Mouse (Mus musculus) thymus, postnatal 10 days (tissue): ENCODE measurements around the gene Gpr107.
"Not testable (repeated sequence)": the region's sequence is repeated elsewhere in the genome, so short reads cannot be mapped to it uniquely, and the experiment has no call there.

Source experiments
- DNase-seq, 2 experiments: peaks; one replicate each; pipeline ENCODE4 v3.0.0; 2021; ENCODE audit warnings: low spot score in 2 of 2

Gene Gpr107

DNA sequence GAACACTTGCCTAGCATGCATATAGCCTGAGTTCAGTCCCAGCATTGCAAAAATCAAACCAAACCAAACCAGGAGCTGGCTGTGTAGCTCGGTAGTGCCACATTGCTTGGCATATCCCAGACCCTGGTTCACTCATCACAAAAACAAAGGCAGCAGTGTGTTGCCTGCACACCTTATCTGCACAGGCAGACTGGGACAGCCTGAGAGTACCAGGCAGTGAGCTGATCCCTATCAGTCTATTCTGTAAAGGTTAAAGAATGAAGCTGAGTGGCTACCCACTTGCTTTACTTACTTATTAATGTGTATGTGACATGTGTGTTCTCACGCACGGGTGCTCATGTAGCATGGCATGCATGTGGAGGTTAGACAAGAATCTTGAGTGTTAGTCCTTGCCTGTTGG is 4.7 kb downstream of the Gpr107 start:
- no peak for DNase-seq

DNA sequence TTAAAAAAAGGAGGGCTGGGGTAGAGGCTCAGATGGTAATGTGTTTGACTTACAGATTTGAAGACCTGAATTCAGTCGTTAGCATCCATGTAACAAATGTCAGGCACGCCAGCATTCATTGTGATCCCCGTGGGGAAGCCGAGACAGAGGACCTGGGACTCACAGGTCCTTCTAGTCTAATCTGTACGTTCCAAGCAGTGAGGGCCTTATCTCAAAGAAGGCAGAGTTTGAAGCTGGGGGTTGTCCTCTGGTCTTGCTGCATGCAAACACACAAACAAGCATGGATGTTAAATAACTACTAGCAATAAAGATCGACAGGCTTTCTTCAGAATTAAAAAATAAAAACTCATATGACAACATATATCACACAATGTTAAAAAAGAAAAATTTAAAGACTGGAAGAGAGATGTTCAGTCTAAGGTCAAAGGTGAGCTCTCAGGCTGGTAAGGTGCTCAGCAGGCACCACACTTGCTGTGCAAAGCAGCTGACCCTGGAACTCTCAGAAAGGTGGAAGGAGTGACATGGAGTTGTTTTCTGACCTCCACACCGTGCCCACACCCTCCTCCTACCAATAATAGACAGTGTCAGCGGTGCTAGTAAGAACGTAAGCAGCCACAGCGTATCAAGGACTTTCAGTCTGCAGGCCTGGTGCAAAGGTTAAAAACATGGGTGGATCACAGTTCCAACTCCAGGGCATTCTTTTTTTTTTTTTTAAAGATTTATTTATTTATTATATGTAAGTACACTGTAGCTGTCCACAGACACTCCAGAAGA is 8.2 kb downstream of the Gpr107 start:
- DNase-seq, result no peak

DNA sequence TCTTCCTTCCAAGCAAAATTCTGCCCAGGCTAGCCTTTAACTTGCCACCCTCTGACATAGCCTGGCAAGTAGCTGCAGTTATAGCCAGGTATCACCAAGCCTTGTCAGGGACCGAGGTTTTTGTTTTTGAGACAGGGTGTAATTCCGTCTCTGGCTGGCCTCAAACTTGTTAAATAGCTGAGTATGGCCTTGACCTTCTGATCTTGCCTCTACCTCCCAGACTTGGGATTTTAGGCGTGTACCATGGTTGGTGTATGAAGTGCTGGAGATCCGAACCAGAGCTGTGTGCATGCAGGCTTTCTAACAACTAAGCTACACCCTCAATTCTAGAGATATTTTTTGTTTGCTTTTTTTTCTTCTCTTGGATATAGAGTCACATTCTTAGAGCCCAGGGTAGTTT is 9.5 kb downstream of the Gpr107 start:
- DNase-seq, result no peak

DNA sequence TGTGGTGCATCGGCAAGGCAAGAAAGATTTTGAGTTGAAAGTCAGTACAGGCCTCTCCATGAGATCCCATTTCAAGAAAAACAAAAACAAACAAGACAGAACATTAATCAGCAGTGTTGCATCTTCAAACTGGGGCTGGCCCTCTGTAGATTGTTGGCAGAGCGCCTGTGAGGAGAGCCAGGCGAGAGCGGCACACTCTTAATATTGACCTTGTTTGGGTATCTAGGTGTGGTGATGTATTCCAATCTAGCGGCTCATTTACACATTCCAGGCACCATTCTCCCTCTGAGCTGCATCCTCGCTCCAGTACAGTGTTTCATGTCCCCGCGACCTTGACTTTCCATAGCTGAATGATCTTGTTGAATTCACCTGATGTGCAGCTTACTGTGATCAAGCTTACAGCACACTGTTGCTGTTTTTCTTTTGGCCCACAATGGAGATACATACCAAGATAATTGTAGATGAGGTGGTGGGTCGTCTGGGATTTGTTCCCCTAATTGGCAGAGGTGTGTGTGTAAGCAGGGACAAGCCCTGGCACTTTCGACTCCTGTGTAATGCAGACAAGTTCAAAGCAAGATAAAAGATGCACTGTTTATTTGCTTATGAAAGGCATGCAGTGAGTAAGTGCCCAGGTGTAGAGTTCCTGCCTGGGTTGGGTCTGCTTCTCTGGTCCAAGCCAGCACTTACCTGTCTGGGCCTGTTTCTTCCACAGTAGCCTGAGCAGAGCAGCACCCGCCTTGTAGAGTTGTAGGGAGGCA is 11.4 kb downstream of the Gpr107 start:
- DNase-seq, result no peak

DNA sequence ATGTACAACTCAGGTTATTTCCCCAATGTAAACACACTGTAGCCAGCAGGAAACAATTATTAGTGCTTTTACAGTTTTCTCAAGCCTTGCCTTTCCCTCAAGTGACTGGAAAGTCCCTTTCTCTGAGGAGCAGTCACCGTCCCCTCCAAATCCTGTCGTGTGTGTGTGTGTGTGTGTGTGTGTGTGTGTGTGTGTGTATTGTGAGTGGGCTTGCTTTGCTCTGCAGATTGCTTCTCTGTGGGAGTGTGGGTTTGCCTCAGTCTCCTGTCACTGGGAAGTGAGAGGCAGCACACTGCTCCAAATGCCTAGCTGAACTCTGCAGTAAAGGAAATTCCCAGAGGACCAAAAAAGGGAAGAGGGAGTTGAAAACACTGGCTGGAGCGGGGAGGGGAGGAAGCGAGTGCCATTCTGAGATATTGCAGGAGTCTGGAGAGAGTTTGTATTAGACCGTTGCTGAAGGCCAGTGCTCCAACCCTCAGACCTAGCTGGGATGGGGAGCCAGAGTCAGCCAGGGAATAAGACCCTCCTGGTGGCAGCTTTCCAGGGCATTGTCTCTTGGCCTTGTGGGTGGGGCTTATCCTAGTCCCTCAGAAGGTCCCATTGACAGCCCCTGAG is 12.8 kb downstream of the Gpr107 start:
- DNase-seq, result no peak

DNA sequence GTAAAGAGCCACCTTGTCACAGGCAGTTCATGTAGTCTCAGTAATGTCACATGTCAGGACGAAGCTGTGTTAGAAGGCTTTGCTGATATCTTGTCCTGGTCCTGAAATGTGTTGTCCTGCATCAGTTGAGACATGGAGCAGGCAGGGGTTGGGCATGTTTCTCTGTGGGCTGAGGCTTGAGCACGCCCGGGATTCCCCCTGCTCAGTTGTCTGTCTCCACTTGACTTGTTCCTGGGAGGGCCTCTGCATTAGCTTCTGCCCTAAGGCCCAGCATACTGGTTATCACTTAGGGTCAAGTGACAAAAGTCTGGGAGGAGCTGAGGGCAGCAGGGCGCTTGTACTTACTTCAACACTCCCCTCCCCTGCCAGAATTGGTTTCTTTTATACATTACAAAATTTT is 13.4 kb downstream of the Gpr107 start:
- no peak for DNase-seq

DNA sequence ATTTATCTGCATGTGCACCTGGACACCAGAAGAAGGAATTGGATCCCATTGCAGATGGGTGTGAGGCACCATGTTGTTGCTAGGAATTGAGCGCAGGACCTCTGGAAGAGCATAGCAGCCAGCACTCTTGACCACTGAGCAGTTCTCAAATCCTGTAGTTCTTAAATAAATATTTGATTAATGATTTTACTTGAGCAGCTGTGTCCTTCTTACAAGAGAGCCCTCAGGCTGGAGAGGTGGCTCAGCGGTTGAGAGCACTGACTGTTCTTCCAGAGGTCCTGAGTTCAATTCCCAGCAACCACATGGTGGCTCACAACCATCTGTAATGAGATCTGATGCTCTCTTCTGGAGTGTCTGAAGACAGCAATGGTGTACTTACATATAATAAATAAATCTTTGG is 15.5 kb downstream of the Gpr107 start:
- not testable (repeated sequence) for DNase-seq

DNA sequence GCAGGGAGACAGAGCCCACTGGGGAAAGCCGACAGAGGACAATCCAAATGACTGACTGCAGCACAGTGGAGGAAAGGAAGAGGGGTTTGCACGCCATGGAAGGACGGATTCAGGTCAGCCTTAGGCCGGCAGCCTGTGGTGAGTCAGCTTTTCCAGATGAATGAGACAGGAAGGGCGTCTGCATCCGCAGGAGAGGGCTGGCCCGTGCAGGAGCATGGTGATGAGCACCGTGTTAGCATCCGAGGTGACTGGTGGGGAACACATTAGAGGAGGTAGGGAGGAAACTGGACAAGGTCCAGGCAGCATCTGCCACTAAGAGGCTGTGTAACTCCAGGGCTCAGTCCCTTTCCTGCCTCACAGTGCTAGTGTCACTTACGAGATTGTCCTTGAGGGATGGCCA is 16.9 kb downstream of the Gpr107 start:
- no peak for DNase-seq

DNA sequence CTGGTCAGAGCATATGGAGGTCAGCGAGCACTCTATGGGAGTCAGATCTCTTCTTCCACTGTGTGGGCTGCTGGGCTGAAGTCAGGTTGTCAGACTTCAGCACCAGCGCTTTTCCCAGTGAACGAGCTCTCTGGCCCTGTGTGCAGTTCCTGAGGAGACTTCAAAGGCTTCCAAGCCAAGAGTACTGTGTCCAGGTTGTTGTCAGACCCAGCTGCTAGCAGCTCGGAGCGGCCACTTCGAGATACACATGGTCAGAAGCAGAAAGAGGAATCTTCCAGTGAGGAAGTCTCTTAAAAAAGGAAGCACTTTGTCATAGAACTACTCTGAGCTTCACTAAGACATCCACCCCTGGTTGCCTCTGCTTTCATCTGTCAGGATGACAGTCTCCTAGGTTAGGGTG is 18.0 kb downstream of the Gpr107 start:
- no peak for DNase-seq

DNA sequence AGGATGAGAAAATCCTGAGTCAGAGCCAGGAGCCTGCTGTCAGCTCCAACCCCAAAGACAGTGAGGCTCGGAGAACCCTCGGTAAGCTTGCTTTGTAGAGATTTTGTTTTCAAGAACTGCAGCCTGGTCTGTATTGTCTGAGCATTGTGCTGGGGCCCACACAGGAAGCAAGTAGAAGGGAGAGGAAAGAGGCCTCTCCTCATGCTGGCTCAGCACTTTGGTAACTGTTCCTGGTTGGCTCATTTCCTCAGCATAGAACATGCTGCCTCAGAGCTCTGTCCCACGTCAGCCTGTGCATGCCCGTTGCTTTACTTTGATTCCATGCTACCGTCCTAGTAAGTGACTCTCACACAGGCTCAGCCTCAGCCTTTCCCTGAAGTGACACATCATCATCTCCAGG is 19.9 kb downstream of the Gpr107 start:
- DNase-seq, result peak; percentile 19 to 53

DNA sequence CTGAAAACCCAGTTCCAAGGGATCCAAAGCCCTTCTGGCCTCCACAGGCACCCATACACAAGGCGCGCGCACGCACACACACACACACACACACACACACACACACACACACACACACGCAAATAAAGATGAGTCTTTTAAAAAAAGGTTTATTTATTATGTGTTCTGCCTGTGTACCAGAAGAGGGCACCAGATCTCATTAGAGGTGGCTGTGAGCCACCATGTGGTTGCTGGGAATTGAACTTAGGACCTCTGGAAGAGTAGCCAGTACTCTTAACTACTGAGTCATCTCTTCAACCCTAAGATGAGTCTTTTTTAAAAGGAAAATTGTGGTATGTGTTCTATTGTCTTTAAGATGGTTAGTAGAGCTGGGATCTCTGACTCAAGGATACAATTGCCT is 20.4 kb downstream of the Gpr107 start:
- no peak for DNase-seq

DNA sequence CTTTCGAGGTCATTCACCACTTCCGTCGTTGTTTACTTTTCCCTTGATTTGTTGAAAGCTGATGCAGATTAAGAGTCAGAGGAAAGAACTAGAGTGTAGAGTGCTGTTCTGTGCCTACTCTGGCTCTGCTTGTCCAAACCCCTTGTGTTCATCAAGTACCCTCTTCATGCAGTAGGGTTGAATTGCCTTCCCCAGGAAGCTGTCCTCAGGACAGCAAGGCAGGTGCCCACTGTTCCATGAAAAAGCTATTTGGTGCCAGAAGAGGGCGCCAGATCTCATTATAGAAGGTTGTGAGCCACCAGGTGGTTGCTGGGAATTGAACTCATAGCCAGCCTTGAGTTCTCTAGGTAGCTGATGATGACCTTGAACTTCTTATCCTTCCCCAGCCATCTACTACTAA is 21.2 kb downstream of the Gpr107 start:
- peak in 1 of 2 experiments; percentile 18 for DNase-seq

DNA sequence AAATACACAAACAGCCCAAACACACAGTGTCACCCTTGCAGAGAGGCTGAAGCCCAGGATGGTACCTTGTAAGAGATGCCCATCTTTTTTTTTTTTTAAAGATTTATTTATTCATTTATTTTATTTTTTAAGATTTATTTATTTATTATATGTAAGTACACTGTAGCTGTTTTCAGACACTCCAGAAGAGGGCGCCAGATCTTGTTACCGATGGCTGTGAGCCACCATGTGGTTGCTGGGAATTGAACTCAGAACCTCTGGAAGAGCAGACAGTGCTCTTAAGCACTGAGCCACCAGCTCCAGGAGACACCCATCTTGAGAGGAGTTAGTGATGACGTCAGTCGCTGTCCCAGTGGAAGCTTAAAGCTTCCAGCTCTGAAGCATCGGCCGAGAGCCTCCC is 26.5 kb downstream of the Gpr107 start:
- DNase-seq, result peak in 1 of 2 experiments; percentile 37

DNA sequence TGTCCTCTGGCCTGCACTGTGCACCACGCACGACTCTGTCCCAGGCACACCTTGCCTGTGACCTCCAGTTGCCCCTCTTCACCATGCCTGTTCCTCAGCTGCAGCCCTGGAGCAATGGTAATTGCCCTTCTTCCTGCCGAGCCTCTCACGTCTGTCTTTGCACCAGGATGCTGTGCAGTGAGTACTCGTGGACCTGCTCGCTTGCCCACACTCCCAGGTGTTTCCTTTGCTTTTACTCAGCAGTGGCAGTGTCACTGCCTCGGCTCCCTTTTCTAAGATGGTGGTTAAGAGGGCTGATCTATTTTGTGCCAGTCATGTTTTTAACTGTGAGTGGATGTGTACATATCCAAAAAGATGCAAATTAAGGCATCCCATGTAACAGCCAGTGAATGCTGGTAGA is 27.4 kb downstream of the Gpr107 start:
- DNase-seq, result peak; percentile 25 to 34

DNA sequence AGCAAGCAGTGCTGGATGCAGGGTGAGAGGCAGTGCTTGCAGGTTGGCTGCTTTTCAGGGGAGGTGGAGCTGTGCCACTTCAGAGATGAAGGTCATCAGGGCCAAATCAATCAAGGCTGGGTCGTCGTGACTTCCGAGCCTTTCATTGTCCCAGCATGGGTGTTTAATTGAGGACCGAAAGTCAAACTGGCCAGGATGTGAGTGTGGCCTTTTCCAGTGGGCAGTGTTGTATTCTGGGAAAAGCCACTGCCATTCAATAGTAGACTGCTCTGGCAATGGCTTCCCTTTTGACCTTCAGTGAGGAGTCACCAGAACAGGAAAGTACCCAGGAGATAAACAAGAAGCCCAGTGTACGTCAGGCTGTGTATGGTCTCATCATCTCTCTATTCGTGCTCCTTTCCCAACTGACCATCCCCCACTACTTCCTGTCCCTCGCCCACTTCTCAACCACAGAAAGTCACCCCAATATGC is 28.0 kb downstream of the Gpr107 start:
- no peak for DNase-seq

DNA sequence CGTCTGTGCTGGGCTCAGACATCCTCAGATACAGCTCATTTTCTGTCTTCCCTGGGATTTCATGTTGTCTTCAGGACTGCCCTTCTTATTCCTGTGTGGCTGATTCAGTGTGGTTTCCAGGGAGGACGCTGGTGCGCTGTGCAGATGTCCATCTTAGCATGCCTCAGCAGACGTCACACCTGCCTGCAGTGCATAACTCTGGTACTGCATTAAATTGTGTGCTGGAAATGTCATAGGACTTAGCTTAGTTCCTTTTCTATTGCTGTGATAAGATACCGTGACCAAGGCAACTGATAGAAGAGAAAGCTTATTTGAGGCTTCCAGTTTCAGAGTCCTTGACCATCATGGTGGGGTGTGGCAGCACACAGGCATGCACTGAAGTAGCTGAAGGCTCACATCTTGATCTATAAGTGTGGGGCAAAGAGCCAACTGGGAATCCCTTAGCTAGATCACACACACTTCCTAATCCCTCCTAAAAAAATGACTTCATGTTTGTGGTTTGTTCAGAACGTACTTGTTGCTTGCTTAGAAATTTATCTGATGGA is 30.7 kb downstream of the Gpr107 start:
- no peak for DNase-seq

DNA sequence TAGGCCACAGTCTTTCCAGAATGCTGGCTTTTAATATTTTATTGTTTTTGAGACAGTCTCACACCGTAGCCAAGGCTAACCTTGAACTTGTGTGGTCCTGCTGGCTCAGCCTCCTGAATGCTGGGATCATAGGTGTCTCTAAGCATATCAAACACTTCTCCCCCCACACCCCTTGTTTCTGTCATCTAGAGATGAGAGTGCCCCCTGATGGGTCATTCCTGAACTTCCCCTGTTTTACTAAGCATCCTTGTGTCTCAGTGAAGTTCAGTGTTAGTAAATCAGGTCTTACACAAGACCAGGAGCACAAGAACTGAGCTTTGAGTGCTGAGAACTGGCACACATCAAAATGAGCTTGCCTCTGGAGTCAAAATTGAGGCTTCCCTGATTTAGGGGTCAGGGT is 31.7 kb downstream of the Gpr107 start:
- peak in 1 of 2 experiments; percentile 25 for DNase-seq

DNA sequence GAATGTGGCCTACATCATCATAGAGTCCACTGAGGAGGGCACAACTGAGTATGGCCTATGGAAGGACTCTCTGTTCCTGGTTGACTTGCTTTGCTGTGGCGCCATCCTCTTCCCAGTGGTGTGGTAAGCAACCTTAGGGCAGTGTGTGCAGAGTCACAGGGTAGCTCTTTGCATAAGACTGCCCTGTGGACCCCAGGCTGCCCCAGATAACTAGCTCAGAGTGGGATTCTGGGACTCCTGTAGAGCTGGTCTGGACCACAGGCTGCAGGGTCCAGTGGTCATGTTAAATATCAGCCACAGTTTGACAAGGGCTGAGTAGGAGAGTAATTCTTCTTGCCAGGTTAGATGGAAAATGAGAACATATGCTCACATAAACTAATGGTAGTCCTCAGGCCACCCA is 36.6 kb downstream of the Gpr107 start:
- DNase-seq, result no peak

DNA sequence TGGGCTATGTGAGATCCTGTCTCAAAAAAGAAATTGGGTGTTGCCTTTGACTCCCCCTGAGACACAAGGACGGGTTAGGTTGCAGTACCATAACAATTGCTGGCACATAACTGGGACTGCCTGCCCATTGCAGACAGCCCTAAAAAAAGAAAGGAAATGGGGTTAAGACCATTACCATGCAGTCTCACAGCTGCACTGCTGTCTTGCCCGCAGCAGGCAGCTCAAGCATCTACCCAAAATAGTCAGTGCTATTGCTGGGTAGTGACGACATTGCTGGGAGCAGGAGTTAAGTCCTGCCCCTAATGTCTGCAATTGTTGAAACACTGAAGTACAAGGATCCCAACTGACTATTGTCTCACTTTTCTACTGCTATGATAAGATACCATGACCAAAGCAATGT is 37.5 kb downstream of the Gpr107 start:
- no peak for DNase-seq

DNA sequence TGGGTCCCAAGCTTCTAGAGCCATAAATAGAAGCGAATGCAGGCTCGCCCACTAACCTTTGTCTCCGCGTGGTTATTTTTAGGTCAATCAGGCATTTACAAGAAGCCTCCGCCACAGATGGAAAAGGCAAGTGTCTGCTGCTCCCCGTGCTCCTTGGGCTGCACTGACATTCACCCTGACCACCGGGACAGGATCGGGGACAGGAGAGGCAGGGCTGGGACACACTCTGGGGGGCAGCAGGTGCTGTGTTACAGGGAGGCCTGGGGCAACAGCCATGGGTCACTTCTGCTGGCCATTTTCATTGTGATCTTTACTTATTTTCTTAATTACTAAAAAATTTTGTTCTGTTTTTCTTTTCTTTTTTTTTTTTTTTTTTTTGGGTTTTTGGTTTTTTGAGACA is 39.6 kb downstream of the Gpr107 start:
- DNase-seq, result no peak

DNA sequence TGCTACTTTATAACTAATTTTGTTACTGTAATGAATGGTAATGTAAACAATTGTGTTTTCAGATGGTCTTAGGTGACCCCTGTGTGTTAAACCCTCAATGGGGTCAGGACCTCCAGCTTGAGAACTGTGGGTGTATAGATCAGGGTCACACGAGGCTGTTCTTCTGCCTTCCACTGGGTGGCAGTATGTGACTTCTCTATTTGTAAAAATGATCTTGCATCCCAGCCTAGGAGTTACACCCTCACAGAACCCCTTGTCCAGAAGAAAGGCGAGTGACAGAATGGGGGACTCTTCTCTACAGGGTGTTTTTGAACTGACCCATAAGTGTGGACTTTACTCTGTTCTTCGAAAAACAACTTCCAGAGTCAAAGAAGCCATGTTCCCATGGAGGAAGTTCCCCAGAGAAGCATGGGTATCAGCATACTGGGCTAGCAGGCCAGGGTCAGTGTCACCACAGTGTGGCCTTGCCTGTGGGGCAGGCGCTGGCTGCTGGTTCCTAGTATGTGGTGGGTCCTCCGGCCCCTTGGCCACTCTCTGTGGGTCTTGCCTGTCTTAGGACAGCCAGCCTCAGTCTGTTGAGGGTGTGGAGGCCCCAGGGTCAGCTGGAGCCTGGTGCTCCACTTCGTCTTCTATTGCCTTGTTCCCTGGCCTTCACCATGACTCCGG is 42.4 kb downstream of the Gpr107 start:
- peak in 1 of 2 experiments; percentile 50 for DNase-seq

DNA sequence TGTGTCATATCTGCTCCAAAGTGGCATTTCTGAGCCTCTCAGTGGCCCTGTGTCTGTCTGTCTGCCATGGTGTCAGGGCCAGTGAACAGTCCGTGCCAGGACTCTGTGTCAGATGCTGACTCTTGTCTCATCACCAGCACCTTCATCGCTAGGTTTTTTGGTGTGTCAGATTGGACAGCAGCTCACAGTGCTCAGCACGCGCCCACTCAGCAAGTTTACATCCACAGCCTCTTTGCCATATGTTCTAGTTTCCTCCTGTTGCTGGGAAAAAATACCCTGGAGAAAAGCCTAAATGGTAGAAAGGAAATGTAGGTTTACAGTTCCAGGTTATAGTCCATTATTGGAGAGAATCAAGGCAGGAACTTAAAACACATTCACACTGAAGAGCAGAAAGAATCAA is 46.5 kb downstream of the Gpr107 start:
- no peak for DNase-seq
